Mouse (Mus musculus): ENCODE results near the gene Mark2.
A peak's percentile ranks its signal among the peaks of the same experiment; 100 is the strongest.

Gene Mark2

DNA sequence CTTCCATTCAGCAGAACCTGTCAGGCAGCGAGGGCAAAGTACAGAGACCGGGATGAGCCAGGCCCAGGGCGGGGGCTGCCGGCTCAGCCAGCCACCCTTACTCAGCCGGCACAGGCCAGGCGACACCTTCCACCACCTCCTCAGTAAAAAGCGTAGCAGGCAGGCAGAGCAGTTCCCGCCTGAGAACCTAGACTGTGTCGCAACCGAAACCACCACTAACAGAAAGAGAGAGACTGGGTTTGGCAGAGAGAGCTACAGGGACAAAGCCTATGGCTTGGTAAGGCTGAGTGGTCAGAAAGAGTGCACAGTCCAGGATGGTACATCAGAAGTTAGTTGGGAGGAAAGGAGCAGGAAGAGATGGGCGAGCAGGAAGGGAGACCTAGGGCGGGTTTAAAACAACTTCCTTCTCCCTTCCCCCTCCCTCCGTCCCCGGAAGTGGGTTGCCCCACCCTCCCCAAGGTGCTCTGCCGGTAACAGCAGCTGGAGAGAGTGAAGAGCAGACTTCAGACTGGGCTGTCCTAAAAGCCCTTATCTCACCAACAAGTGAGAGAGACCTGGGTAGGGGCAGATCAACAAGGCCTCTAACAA lies 46.5 kb downstream of the Mark2 start:
- DNase-seq (ENCODE audit: low spot score), result no peak

DNA sequence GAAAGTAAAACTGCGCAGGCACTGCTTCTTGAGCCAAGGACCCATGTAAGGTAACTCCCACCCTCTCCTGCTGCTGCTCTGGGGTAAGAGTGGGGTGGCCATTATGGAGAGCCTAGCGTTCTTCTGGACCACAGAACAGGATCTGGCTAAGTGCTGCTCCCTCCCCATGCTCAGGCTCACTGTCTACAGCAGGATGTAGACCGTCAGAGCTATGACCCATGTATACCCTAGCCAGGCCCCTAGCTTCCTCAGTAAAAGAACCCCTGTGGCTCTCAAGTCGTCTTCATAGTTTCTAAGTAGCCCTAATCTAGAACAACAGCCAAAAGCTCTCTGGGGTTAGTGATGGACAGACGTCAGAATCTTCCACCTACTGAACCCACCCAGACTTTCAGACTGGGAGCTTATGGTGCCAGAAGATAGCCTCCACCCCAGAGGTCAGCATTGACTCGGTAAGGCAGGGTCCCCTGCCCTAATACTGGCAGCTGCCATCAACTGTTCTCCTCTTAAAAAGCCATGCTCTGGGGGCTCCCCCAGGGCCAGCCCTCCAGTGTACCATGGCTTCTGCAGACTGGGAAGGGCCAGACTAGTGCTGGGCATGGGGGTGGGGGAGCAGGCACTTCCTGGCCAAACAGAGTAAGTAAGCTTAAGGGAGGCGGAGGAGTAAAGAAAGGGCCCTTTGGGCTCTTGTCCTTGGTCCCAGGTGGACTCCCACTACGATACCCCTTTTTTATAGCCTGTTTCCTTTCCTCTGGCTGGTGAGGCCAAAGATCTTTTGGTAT lies 47.4 kb downstream of the Mark2 start:
- no peak for DNase-seq (ENCODE audit: low spot score)

DNA sequence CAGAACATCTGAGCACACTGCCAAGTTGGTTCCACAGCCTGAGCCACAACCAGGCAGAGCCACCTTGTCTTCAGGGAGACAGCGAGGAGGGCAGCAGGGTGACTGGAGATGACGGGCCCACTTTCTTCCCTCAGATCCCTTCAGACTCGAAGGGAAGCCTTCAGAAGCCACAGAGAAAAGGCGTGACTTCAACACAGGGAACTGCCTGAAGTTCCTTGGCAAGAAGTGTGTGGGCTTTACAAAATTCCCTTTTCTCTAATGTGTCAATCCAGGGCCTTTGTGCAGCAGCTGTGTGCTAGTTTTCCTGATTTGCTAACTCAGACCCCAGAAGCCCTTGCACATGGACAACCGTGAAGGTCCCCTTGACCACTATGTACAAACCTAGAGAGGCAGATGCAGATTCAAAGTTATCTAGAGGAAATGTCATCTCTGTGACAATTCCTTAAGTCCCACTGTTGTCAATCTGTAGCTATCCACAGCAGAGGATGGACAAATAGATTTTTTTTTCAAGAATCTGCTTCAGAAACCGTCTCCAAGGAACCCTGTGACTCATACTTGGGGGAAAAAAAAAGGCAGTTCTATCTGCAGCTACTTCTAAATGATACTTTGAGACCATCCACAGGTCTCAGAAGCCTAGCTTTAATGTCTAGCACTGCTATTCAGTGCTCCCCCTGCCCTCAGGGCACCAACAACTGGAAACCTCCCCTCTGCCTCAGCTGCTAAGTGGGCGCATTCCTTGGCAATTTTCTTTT lies 49.5 kb downstream of the Mark2 start:
- DNase-seq (ENCODE audit: low spot score), result no peak

DNA sequence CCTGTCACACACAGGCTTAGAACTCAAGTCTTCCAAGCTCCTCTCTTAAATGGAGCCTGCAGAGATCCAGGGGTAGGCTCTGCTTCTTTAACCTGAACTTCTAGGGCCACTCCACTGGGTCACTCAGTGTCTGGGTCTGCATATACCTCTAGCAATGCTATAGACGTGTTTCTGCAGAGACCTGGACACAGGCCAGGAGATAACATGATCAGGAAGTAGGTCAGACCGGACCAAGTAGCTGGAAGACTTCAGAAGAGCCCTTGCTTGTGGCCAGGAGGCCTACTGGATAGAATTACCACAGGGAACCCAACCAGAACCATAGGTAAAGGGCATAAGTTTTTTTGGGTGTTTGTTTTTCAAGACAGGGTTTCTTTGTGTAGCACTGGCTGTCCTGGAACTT lies 51.9 kb downstream of the Mark2 start:
- no peak for DNase-seq (ENCODE audit: low spot score)

DNA sequence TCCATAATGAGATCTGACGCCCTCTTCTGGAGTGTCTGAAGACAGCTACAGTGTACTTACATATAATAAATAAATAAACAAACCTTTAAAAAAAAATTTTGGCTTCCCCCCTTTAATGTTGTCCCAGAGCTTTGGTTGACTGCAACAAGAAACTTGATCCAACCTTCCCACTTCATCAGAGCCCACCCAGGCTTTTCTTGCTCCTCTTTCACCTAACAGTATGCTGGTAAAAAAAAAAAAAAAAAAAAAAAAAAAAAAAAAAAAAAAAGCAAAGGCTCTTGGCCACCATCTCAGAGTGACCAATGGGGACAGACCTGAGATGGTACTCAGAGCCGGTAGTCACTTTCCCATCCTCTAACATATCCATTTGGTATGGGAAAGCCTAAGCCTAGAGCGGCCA lies 53.4 kb downstream of the Mark2 start:
- DNase-seq (ENCODE audit: low spot score), result no peak

- no peak for DNase-seq (ENCODE audit: low spot score)
Measured at GRCm38 (mm10) chr19:7286563-7287315, 54.9 kb downstream of the Mark2 start.

GRCm38 (mm10) chr19:7280557-7281330 lies 60.9 kb downstream of the Mark2 start:
- DNase-seq (ENCODE audit: low spot score), result no peak

DNA sequence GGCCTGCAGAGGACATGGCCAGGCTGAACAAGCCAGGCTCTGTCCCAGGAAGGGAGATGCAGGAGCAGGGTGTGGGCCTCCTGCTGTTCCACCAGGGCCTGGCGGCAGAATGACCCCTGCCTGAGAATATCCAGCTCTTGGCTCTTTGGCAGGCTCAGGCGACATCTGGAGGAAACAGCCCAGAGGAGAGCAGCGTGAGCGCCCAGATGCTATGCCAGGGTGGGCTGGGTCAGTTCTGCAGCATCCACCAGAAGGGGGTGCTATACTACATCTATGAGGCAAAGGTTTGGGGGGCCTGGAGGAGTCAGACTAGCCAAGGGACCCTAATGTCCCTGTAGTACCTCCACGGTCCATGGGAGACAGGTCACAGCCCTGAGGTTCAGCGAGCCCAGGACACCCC lies 62.5 kb downstream of the Mark2 start:
- DNase-seq (ENCODE audit: low spot score), result no peak

GRCm38 (mm10) chr19:7278200-7278906 lies 63.3 kb downstream of the Mark2 start:
- no peak for DNase-seq (ENCODE audit: low spot score)

- no peak for DNase-seq (ENCODE audit: low spot score)
Measured at GRCm38 (mm10) chr19:7276796-7277195, 64.9 kb downstream of the Mark2 start.

DNA sequence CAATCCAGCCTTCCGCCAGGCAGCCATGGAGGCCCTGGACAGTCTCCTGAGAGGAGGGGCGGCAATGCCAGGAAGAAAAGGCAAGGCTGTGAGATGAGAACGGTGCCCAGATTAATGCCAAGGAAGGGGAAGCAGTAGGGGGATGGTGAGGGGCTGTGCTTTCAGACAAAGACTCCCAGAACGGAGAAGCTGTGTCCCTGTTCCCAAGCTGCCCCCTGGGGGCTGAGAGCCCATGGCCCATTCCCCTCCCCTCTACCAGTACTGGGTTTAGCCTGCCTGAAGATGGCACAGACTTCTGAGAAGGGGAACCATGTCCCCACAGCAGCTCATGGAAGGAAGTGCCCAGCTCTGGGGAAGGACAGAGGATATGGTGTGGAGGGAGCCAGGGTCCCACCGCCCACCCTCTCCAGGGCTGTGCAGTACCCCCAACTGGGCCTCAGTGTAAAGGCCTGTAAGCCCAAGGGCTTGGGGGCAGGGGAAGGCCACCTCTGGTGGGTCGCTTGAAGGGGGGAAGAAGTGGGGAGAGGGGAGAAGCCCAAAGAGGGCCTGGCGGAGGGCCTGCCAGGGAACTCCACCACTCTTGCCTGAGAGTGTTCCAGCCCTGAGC lies 65.5 kb downstream of the Mark2 start:
- DNase-seq (ENCODE audit: low spot score), result no peak

DNA sequence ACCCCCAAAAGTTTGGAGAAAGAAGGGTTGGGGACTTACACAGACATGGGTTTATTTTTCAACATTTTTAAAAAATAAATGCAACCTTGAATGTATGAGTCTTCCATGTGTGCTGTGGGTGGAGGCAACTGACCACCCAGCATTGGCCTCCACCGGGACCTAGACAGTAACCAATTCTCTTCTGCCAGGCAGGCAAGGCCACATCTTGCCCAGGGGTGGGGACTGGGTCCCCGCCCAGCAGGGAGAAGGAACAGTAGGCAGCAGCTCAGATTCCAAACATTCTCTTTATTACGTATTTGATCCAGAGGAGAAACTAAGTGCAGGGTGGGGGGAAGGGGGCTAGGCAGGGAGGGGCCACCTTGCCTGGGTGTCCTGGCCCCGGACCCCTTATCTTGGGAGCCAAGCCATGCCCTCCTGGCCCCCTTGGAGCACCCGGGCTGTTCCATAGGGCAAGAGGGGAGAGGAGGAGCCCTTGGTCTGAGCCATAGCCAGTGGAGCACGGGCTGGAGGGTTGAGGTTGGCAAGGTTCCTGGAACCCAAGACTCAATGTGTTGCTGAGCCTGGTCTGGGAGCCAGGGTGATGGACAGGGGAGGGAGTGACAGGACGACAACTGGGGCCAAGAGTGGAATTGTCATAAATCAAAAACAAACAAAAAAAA lies 66.4 kb downstream of the Mark2 start:
- DNase-seq (ENCODE audit: low spot score), result no peak

DNA sequence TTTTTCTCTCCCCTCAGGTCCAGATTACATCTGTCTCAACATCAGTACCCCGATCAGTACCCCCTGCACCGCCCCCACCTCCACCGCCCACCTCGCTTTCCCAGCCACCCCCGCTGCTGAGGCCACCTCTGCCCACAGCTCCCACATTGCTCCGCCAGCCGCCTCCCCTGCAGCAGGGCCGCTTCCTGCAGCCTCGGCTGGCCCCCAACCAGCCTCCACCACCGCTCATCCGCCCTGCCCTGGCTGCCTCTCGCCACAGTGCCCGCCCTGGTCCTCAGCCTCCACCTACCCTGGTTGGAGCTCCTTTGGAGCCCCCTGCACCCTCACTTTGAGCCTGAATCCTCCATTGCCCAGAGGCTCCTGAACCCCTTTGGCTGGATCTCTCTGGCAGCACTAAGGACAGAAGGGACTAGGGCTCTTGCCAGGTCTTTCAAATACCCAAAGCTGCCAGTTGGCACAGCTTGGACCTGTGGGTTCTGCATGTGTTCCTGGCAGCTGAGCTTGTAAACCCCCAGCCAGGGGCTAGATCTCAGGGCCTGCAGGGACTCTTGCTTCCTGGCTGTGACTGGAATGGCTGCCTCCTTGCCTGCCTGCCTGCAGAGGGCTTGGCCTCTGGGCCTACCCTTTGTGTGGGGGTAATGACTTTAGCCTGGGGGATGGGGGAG lies 67.2 kb downstream of the Mark2 start:
- no peak for DNase-seq (ENCODE audit: low spot score)

GRCm38 (mm10) chr19:7273486-7273885 lies 68.2 kb downstream of the Mark2 start:
- DNase-seq (ENCODE audit: low spot score), result no peak

DNA sequence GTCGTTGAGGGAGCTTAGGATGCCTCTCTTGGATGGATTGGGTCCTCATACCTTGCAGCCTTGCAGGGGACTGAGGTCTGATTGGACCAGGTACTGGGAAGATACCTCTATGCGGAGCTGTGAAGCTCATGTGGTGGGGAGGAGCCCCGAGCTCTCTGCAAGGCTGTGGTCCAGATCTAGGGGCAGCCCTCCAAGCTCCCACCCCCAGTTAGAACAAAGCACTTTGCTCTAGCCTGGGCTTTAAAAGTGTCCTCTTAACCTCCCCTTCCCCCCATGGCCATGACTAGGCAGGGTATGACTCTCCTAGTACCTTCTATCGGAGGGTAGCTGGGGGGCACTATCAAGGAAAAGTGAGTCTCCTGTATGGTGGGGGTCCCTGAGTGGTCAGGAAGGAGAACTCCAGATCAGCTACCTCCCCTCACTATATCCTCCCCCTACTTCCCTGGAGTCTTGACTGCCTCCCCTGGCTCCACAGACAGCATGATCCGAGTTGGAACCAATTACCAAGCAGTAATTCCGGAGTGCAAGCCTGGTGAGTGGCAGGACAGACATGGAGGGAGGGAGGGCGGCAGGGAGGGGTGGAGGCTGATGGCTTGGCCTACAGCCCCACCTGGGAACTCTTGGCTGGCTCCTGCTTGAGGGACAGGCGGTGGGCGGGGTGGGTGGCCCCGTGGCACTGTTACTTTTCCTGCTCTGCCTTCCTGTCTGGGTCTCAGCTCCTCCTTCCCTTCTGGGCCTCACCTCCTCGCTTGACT lies 72.2 kb downstream of the Mark2 start:
- no peak for DNase-seq (ENCODE audit: low spot score)

DNA sequence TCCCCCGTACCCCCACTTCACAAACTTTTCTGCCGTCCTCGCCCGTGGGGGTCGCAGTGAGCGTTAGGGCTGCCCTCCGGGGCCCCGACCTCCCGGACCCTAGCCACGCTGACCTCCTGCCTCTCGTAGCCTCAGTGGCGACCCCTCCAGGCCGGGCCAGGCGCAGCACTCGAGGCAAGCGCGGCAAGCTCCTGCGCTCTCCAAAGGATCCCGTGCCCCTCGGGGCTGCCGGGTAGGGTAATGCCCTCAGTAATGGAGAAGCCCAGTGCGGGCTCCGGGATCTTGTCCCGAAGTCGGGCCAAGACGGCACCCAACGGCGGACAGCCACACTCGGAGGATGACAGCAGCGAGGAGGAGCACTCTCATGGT lies 73.0 kb downstream of the Mark2 start:
- DNase-seq (ENCODE audit: low spot score), result peak; percentile 80

GRCm38 (mm10) chr19:7267781-7268721 lies 73.6 kb downstream of the Mark2 start:
- DNase-seq (ENCODE audit: low spot score), result peak; percentile 78

Measured in ovary, postnatal 14 days (tissue).